Mouse (Mus musculus) ES-Bruce4 (cell line): Measurements from ENCODE around the gene C1qtnf9.

ENCODE experiments used
- CTCF ChIP-seq: IDR thresholded peaks from one replicate; pipeline ENCODE4 v1.8.1; 2011; ENCODE audit warnings: low read depth, low read length
- EP300 ChIP-seq: IDR thresholded peaks from 2 replicates; pipeline ENCODE4 v1.6.1; 2011; ENCODE audit warnings: low read depth, low read length; ENCODE audit not compliant: insufficient read depth
- POLR2A ChIP-seq: IDR thresholded peaks from one replicate; pipeline ENCODE4 v1.8.1; 2011; ENCODE audit warnings: low read length; ENCODE audit not compliant: insufficient read depth

DNA sequence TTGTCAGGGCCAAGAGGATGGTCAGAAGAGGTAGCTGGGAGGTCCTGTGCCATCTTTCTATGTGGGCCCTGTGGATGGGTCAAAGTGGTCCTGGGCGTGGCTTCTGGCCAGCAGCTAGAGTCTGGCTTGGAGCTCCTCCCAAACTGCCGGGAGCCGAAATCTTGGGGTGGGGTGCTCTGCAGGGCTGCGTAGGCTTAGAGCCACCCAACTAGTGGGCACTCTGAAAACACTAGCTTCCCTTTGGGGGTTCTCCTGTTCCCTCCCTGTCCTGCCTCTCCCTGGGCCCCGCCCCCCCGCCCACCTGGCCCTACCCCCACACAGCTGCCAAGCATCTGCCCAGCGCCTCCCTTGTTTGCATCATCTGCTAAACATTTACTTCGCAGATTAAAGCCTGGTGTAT is 46.6 kb upstream of the C1qtnf9 start:
- TF ChIP-seq EP300 (no peak), POLR2A (no peak), CTCF (no peak)
